Mouse (Mus musculus) lung, postnatal 0 days (tissue): ENCODE measurements at regions not wholly inside any gene's neighbourhood (a gene's known extent, or its start where the extent isn't known, plus 50 kb on each side); places are given as distances from the start of the nearest gene placed in this dataset.

Source experiments
- ATAC-seq: fragments of 200-750 bp; cut with Nextera tagmentation; 2 replicates; pipeline ENCODE4 v1.8.0; 2017; ENCODE audit warnings: moderate library complexity
- DNase-seq: peaks from one replicate; pipeline ENCODE4 v3.0.0-alpha.2; 2016; ENCODE audit warnings: low spot score
- H3K27ac ChIP-seq: fragments of 300-500 bp; sonication (generic); 2 replicates; pipeline ENCODE4 v1.5.1; 2014; ENCODE audit warnings: antibody characterized with exemption, mild to moderate bottlenecking, low read length, mixed read lengths
- H3K27me3 ChIP-seq: fragments of 300-500 bp; sonication (generic); replicated peaks from 2 replicates; pipeline ENCODE4 v1.6.1; 2014; ENCODE audit warnings: low read length, mixed read lengths; ENCODE audit not compliant: insufficient read depth
- H3K36me3 ChIP-seq: fragments of 300-500 bp; sonication (generic); 2 replicates; pipeline ENCODE4 v1.6.1; 2014; ENCODE audit warnings: low read length, mixed read lengths; ENCODE audit not compliant: insufficient read depth
- H3K4me1 ChIP-seq: fragments of 300-500 bp; sonication (generic); 2 replicates; pipeline ENCODE4 v1.6.1; 2014; ENCODE audit warnings: antibody characterized with exemption, low read depth, low read length, mixed read lengths; ENCODE audit not compliant: insufficient read depth
- H3K4me2 ChIP-seq: fragments of 300-500 bp; sonication (generic); replicated peaks from 2 replicates; pipeline ENCODE4 v1.6.1; 2014; ENCODE audit warnings: low read depth, mild to moderate bottlenecking, low read length, moderate library complexity, mixed read lengths
- H3K4me3 ChIP-seq: fragments of 300-500 bp; sonication (generic); 2 replicates; pipeline ENCODE4 v1.5.1; 2014; ENCODE audit warnings: low read depth, low read length
- H3K9ac ChIP-seq: fragments of 300-500 bp; sonication (generic); replicated peaks from 2 replicates; pipeline ENCODE4 v1.6.1; 2014; ENCODE audit warnings: low read depth, mild to moderate bottlenecking
- H3K9me3 ChIP-seq: fragments of 300-500 bp; sonication (generic); 2 replicates; pipeline ENCODE4 v1.6.1; 2016; ENCODE audit warnings: low read length, mixed read lengths
- CTCF ChIP-seq: IDR thresholded peaks from 2 replicates; pipeline ENCODE4 v1.5.1; 2016; ENCODE audit warnings: antibody characterized with exemption, mild to moderate bottlenecking
- EP300 ChIP-seq: IDR thresholded peaks from 2 replicates; pipeline ENCODE4 v1.6.1; 2016; ENCODE audit warnings: antibody characterized with exemption, mild to moderate bottlenecking, control low read depth
- WGBS: fragments of 180-500 bp; shearing (Covaris S2); extraction: QIAGEN DNeasy Blood & Tissue Kit; methylation state at CpG from one replicate; pipeline ENCODE4 v1.1.7; 2014; 5-methylcytosine and 5-hydroxymethylcytosine counted together

- no peaks in the 10 kb centered on the region for H3K27me3 ChIP-seq
- H3K9me3 ChIP-seq = no peaks in the 10 kb centered on the region
- ATAC-seq (no peak), DNase-seq (no peak)
- H3K4me1 ChIP-seq = no peaks in the 10 kb centered on the region
- H3K4me3 ChIP-seq = no peak overlapping the region
- no peaks in the 10 kb centered on the region for H3K36me3 ChIP-seq
- 86% methylated on average over 9 of the region's 9 CpGs for WGBS
- no peak overlapping the region for H3K4me2 ChIP-seq
- TF ChIP-seq EP300 (no peak), CTCF (no peak)
- no peak overlapping the region for H3K9ac ChIP-seq
- H3K27ac ChIP-seq = no peak overlapping the region
Observed at GRCm38 (mm10) chr9:61633936-61634335, 261.8 kb downstream of the Tle3 start.

- Histone ChIP-seq H3K36me3 (no peaks in the 10 kb centered on the region), H3K4me2 (no peak overlapping the region), H3K4me1 (no peaks in the 10 kb centered on the region), H3K4me3 (no peak overlapping the region), H3K9me3 (no peaks in the 10 kb centered on the region), H3K27ac (no peak overlapping the region), H3K9ac (no peak overlapping the region), H3K27me3 (no peaks in the 10 kb centered on the region)
- no peak for ATAC-seq
- no peak for TF ChIP-seq EP300
- no peak for TF ChIP-seq CTCF
- DNase-seq = no peak
- 50% methylated on average over 3 of the region's 3 CpGs for WGBS
Observed at GRCm38 (mm10) chr9:61632602-61633001, 260.4 kb downstream of the Tle3 start.

- Histone ChIP-seq H3K9me3 (no peaks in the 10 kb centered on the region), H3K27me3 (no peaks in the 10 kb centered on the region), H3K27ac (no peak overlapping the region), H3K4me2 (no peak overlapping the region), H3K4me3 (no peak overlapping the region), H3K36me3 (no peaks in the 10 kb centered on the region), H3K9ac (no peak overlapping the region), H3K4me1 (no peaks in the 10 kb centered on the region)
- DNase-seq (no peak), ATAC-seq (no peak)
- WGBS = 78% methylated on average over 7 of the region's 7 CpGs
- no peak for TF ChIP-seq CTCF
- TF ChIP-seq EP300 = no peak
Observed at GRCm38 (mm10) chr9:61631097-61631496, 258.9 kb downstream of the Tle3 start.

- TF ChIP-seq EP300 (no peak), CTCF (no peak)
- 78% methylated on average over 6 of the region's 6 CpGs for WGBS
Observed at GRCm38 (mm10) chr9:61627801-61628574, 255.8 kb downstream of the Tle3 start.

GRCm38 (mm10) chr9:61622933-61623332 is 250.8 kb downstream of the Tle3 start:
- 66% methylated on average over 7 of the region's 7 CpGs for WGBS
- Histone ChIP-seq H3K9me3 (no peaks in the 10 kb centered on the region), H3K36me3 (no peaks in the 10 kb centered on the region), H3K27me3 (no peaks in the 10 kb centered on the region), H3K9ac (no peak overlapping the region), H3K27ac (no peak overlapping the region), H3K4me1 (no peaks in the 10 kb centered on the region), H3K4me2 (no peak overlapping the region), H3K4me3 (no peak overlapping the region)
- no peak for DNase-seq
- TF ChIP-seq CTCF (no peak), EP300 (no peak)
- ATAC-seq = no peak

More at GRCm38 (mm10) chr9:61627801-61628574, 255.8 kb downstream of the Tle3 start:
- H3K36me3 ChIP-seq = no peaks in the 10 kb centered on the region
- DNase-seq (no peak), ATAC-seq (no peak)
- no peak overlapping the region for H3K4me3 ChIP-seq
- H3K27me3 ChIP-seq = no peaks in the 10 kb centered on the region
- H3K4me1 ChIP-seq = no peaks in the 10 kb centered on the region
- no peak overlapping the region for H3K4me2 ChIP-seq
- no peaks in the 10 kb centered on the region for H3K9me3 ChIP-seq
- no peak overlapping the region for H3K9ac ChIP-seq
- H3K27ac ChIP-seq = no peak overlapping the region

- no peak overlapping the region for H3K4me2 ChIP-seq
Observed at GRCm38 (mm10) chr9:61621939-61622338, 249.8 kb downstream of the Tle3 start.

More at GRCm38 (mm10) chr9:61621939-61622338, 249.8 kb downstream of the Tle3 start:
- DNase-seq = no peak
- no peak overlapping the region for H3K9ac ChIP-seq
- H3K36me3 ChIP-seq = no peaks in the 10 kb centered on the region
- TF ChIP-seq EP300 = no peak
- no peak for TF ChIP-seq CTCF
- no peak for ATAC-seq
- 83% methylated on average over 5 of the region's 5 CpGs for WGBS
- H3K27me3 ChIP-seq = no peaks in the 10 kb centered on the region
- H3K27ac ChIP-seq = no peak overlapping the region
- H3K4me3 ChIP-seq = no peak overlapping the region
- H3K4me1 ChIP-seq = no peaks in the 10 kb centered on the region
- no peaks in the 10 kb centered on the region for H3K9me3 ChIP-seq
